Mouse (Mus musculus) liver, adult 2 months (tissue): ENCODE results near the gene Smarce1.

Experiments
- CTCF ChIP-seq: fragments of 200-500 bp; IDR thresholded peaks from 2 replicates; pipeline ENCODE4 v1.5.1; 2011; ENCODE audit warnings: low read depth, low read length, control low read depth
- POLR2A ChIP-seq: fragments of 200-500 bp; IDR thresholded peaks from 2 replicates; pipeline ENCODE4 v1.6.1; 2011; ENCODE audit warnings: low read length, control low read depth; ENCODE audit not compliant: insufficient read depth; ENCODE audit errors: extremely low read depth

DNA sequence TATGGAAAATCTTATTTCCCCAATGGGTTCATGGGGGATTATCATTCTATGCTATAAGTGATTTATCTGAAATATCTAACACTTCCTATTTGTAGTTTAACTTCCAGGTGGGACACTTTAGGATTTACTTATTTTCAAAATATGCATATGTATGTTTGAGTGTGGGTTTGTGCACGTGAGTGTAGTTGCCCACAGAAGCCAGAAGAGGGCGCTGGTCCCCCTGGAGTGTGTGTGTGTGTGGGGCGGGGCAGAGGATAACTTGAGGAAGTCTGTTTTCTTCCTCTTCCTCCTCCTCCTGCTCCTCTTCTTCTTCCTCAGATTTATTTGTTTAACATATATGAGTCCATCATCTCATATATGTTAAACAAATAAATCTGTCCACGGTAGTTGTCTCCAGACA, 25.4 kb upstream of the Smarce1 start:
- TF ChIP-seq POLR2A (no peak), CTCF (peak; percentile 32)
